Mouse (Mus musculus): ENCODE data around the gene Skint6.

GRCm38 (mm10) chr4:112774766-112775165 lies 512.0 kb downstream of the Skint6 start, which contains the start of gene Skint10:
- TF ChIP-seq EP300 (IDR thresholded peaks at IDR 0.05; ENCODE audit: insufficient read depth, low read depth, low read length) (no peak), POLR2A (IDR thresholded peaks at IDR 0.05; ENCODE audit: insufficient read depth, low read depth, low read length) (no peak), CTCF (IDR thresholded peaks at IDR 0.05) (no peak)

All from heart, adult 2 months (tissue).